Mouse (Mus musculus): ENCODE results near the gene Hivep3. TPM values are rescaled to one million over a fixed set of nuclear protein-coding genes. Genes with fewer than 3 reads are reported as not detected.

The Hivep3 gene
- polyA plus RNA-seq, 1 experiment = 0.54 TPM

- H3K4me3 ChIP-seq = no peak overlapping the region
- H3K27me3 ChIP-seq (ENCODE audit: control insufficient read depth, insufficient read depth, insufficient read length) = peaks cover 1% of the 10 kb centered on the region
- TF ChIP-seq MYOD1 (IDR thresholded peaks at IDR 0.05; ENCODE audit: control insufficient read depth in 1 of 3, insufficient read length in 2 of 3, low read depth in 2 of 3) (no peak), TCF12 (IDR thresholded peaks at IDR 0.05; ENCODE audit: insufficient read depth, poor library complexity, severe bottlenecking) (no peak), CEBPB (IDR thresholded peaks at IDR 0.05; ENCODE audit: insufficient read depth, poor library complexity, severe bottlenecking) (no peak), E2F4 (IDR thresholded peaks at IDR 0.05; ENCODE audit: insufficient read depth) (no peak), TCF3 (IDR thresholded peaks at IDR 0.05; ENCODE audit: insufficient read length, low read depth) (no peak), POLR2AphosphoS2 (IDR thresholded peaks at IDR 0.05; ENCODE audit: insufficient read length, low read depth) (no peak), REST (IDR thresholded peaks at IDR 0.05; ENCODE audit: insufficient read depth, insufficient read length) (no peak), MAX (IDR thresholded peaks at IDR 0.05; ENCODE audit: low read depth) (no peak), USF1 (IDR thresholded peaks at IDR 0.05; ENCODE audit: low read depth) (no peak), MYOG (IDR thresholded peaks at IDR 0.05; ENCODE audit: control insufficient read depth in 1 of 3, insufficient read depth in 1 of 3, insufficient read length in 2 of 3, low read depth in 2 of 3) (no peak), SRF (IDR thresholded peaks at IDR 0.05; ENCODE audit: control insufficient read depth, insufficient read length, low read depth) (no peak), POLR2A (IDR thresholded peaks at IDR 0.05; ENCODE audit: insufficient read length, low read depth) (no peak)
- no peaks in the 10 kb centered on the region for H3K79me2 ChIP-seq (ENCODE audit: control insufficient read depth, insufficient read depth)
- H3ac ChIP-seq (ENCODE audit: control insufficient read depth, insufficient read length) = no peak overlapping the region
- H3K36me3 ChIP-seq (ENCODE audit: control insufficient read depth, insufficient read depth) = no peaks in the 10 kb centered on the region
- no peak overlapping the region for H3K4me2 ChIP-seq (ENCODE audit: low read depth)
Measured at GRCm38 (mm10) chr4:119809245-119809644, 75.7 kb downstream of the Hivep3 start.

- Histone ChIP-seq H3K4me3 (no peak overlapping the region), H3ac (ENCODE audit: control insufficient read depth, insufficient read length) (no peak overlapping the region), H3K36me3 (ENCODE audit: control insufficient read depth, insufficient read depth) (no peaks in the 10 kb centered on the region), H3K4me2 (ENCODE audit: low read depth) (no peak overlapping the region), H3K79me2 (ENCODE audit: control insufficient read depth, insufficient read depth) (no peaks in the 10 kb centered on the region), H3K27me3 (ENCODE audit: control insufficient read depth, insufficient read depth, insufficient read length) (peaks cover 29% of the 10 kb centered on the region)
- no peak for TF ChIP-seq CEBPB (IDR thresholded peaks at IDR 0.05; ENCODE audit: insufficient read depth, poor library complexity, severe bottlenecking)
- no peak for TF ChIP-seq USF1 (IDR thresholded peaks at IDR 0.05; ENCODE audit: low read depth)
- TF ChIP-seq TCF3 (IDR thresholded peaks at IDR 0.05; ENCODE audit: insufficient read length, low read depth) = no peak
- no peak for TF ChIP-seq REST (IDR thresholded peaks at IDR 0.05; ENCODE audit: insufficient read depth, insufficient read length)
Measured at GRCm38 (mm10) chr4:119812775-119813174, 79.2 kb downstream of the Hivep3 start.

- no peaks in the 10 kb centered on the region for H3K36me3 ChIP-seq (ENCODE audit: control insufficient read depth, insufficient read depth)
- H3K79me2 ChIP-seq (ENCODE audit: control insufficient read depth, insufficient read depth) = no peaks in the 10 kb centered on the region
- H3ac ChIP-seq (ENCODE audit: control insufficient read depth, insufficient read length) = no peak overlapping the region
- no peak overlapping the region for H3K4me3 ChIP-seq
- peaks cover 29% of the 10 kb centered on the region for H3K27me3 ChIP-seq (ENCODE audit: control insufficient read depth, insufficient read depth, insufficient read length)
- TF ChIP-seq TCF3 (IDR thresholded peaks at IDR 0.05; ENCODE audit: insufficient read length, low read depth) (no peak), E2F4 (IDR thresholded peaks at IDR 0.05; ENCODE audit: insufficient read depth) (no peak), MAX (IDR thresholded peaks at IDR 0.05; ENCODE audit: low read depth) (no peak), POLR2AphosphoS2 (IDR thresholded peaks at IDR 0.05; ENCODE audit: insufficient read length, low read depth) (no peak), USF1 (IDR thresholded peaks at IDR 0.05; ENCODE audit: low read depth) (no peak), TCF12 (IDR thresholded peaks at IDR 0.05; ENCODE audit: insufficient read depth, poor library complexity, severe bottlenecking) (no peak), REST (IDR thresholded peaks at IDR 0.05; ENCODE audit: insufficient read depth, insufficient read length) (no peak), SRF (IDR thresholded peaks at IDR 0.05; ENCODE audit: control insufficient read depth, insufficient read length, low read depth) (no peak), MYOD1 (IDR thresholded peaks at IDR 0.05; ENCODE audit: control insufficient read depth in 1 of 3, insufficient read length in 2 of 3, low read depth in 2 of 3) (no peak), MYOG (IDR thresholded peaks at IDR 0.05; ENCODE audit: control insufficient read depth in 1 of 3, insufficient read depth in 1 of 3, insufficient read length in 2 of 3, low read depth in 2 of 3) (no peak), CEBPB (IDR thresholded peaks at IDR 0.05; ENCODE audit: insufficient read depth, poor library complexity, severe bottlenecking) (no peak), POLR2A (IDR thresholded peaks at IDR 0.05; ENCODE audit: insufficient read length, low read depth) (no peak)
- no peak overlapping the region for H3K4me2 ChIP-seq (ENCODE audit: low read depth)
Measured at GRCm38 (mm10) chr4:119813500-119814184, 80.1 kb downstream of the Hivep3 start.

- Histone ChIP-seq H3K79me2 (ENCODE audit: control insufficient read depth, insufficient read depth) (no peaks in the 10 kb centered on the region), H3K36me3 (ENCODE audit: control insufficient read depth, insufficient read depth) (no peaks in the 10 kb centered on the region), H3K4me2 (ENCODE audit: low read depth) (peak overlapping the region; percentile 38), H3K27me3 (ENCODE audit: control insufficient read depth, insufficient read depth, insufficient read length) (peaks cover 29% of the 10 kb centered on the region), H3ac (ENCODE audit: control insufficient read depth, insufficient read length) (no peak overlapping the region), H3K4me3 (no peak overlapping the region)
- TF ChIP-seq POLR2A (IDR thresholded peaks at IDR 0.05; ENCODE audit: insufficient read length, low read depth) (no peak), REST (IDR thresholded peaks at IDR 0.05; ENCODE audit: insufficient read depth, insufficient read length) (no peak), E2F4 (IDR thresholded peaks at IDR 0.05; ENCODE audit: insufficient read depth) (no peak), CEBPB (IDR thresholded peaks at IDR 0.05; ENCODE audit: insufficient read depth, poor library complexity, severe bottlenecking) (no peak), TCF12 (IDR thresholded peaks at IDR 0.05; ENCODE audit: insufficient read depth, poor library complexity, severe bottlenecking) (no peak), TCF3 (IDR thresholded peaks at IDR 0.05; ENCODE audit: insufficient read length, low read depth) (no peak), POLR2AphosphoS2 (IDR thresholded peaks at IDR 0.05; ENCODE audit: insufficient read length, low read depth) (no peak), MAX (IDR thresholded peaks at IDR 0.05; ENCODE audit: low read depth) (no peak), MYOD1 (IDR thresholded peaks at IDR 0.05; ENCODE audit: control insufficient read depth in 1 of 3, insufficient read length in 2 of 3, low read depth in 2 of 3) (no peak), USF1 (IDR thresholded peaks at IDR 0.05; ENCODE audit: low read depth) (no peak), SRF (IDR thresholded peaks at IDR 0.05; ENCODE audit: control insufficient read depth, insufficient read length, low read depth) (no peak), MYOG (IDR thresholded peaks at IDR 0.05; ENCODE audit: control insufficient read depth in 1 of 3, insufficient read depth in 1 of 3, insufficient read length in 2 of 3, low read depth in 2 of 3) (no peak)
Measured at GRCm38 (mm10) chr4:119814185-119815132, 80.9 kb downstream of the Hivep3 start.

All from myocyte (in vitro differentiated cells).